Mouse (Mus musculus): ENCODE data around the gene Btbd35f1. TPM values are rescaled to one million over a fixed set of nuclear protein-coding genes. Genes with fewer than 3 reads are reported as not detected.

The Btbd35f1 gene
- polyA plus RNA-seq (2021; fragmentation: Nextera tagmentation), result not detected in 2 replicates
- long read RNA-seq, experiment 1, result 0 reads
- long read RNA-seq, experiment 2, result 0 reads

GRCm38 (mm10) chrX:32559755-32560154 lies at the start of gene Btbd35f1:
Btbd35f1 (plus strand) TSS chrX:32560055.

Other genes with a start within 250 kb of the Btbd35f1 start
- not detected in 2 replicates for gene Gm5926, start 90.7 kb downstream of the Btbd35f1 start, polyA plus RNA-seq (2021; fragmentation: Nextera tagmentation)
- not detected in 2 replicates for gene Btbd35f21, start 166.1 kb downstream of the Btbd35f1 start, polyA plus RNA-seq (2021; fragmentation: Nextera tagmentation)

Data from layer of hippocampus, adult 6 months (tissue).